Mouse (Mus musculus) liver, adult 2 months (tissue): Measurements from ENCODE around the gene Zfp523. TPM values are rescaled to one million over a fixed set of nuclear protein-coding genes. Genes with fewer than 3 reads are reported as not detected.

Experiments
- DNase-seq: peaks from one replicate; pipeline ENCODE4 v3.0.0-alpha.2; 2011; ENCODE audit warnings: low read depth, low spot score; ENCODE audit errors: extremely low read depth
- H3K27ac ChIP-seq: fragments of 200-500 bp; replicated peaks from 2 replicates; pipeline ENCODE4 v1.5.1; 2012; ENCODE audit warnings: low read depth, mild to moderate bottlenecking, control low read depth, inconsistent platforms, low read length; ENCODE audit not compliant: insufficient read depth
- H3K27me3 ChIP-seq: fragments of 200-500 bp; 2 replicates; pipeline ENCODE4 v1.6.1; 2012; ENCODE audit warnings: mild to moderate bottlenecking, moderate library complexity, low read length, inconsistent platforms; ENCODE audit not compliant: control insufficient read depth, insufficient read depth
- H3K36me3 ChIP-seq: fragments of 200-500 bp; 2 replicates; pipeline ENCODE4 v1.6.1; 2012; ENCODE audit warnings: low read length, inconsistent platforms; ENCODE audit not compliant: control insufficient read depth, insufficient read depth
- H3K4me1 ChIP-seq: fragments of 200-500 bp; 2 replicates; pipeline ENCODE4 v1.6.1; 2011; ENCODE audit warnings: low read length; ENCODE audit not compliant: control insufficient read depth, insufficient read depth
- H3K4me3 ChIP-seq: fragments of 200-500 bp; 2 replicates; pipeline ENCODE4 v1.5.1; 2011; ENCODE audit warnings: low read depth, mild to moderate bottlenecking, control low read depth, low read length, moderate library complexity; ENCODE audit not compliant: insufficient read depth
- H3K79me2 ChIP-seq: fragments of 200-500 bp; 2 replicates; pipeline ENCODE4 v1.6.1; 2012; ENCODE audit warnings: inconsistent platforms, mild to moderate bottlenecking, low read length, moderate library complexity; ENCODE audit not compliant: control insufficient read depth, insufficient read depth
- H3K9ac ChIP-seq: fragments of 200-500 bp; 2 replicates; pipeline ENCODE4 v1.6.1; 2012; ENCODE audit warnings: low read depth, mild to moderate bottlenecking, control low read depth, inconsistent platforms, low read length
- CTCF ChIP-seq: fragments of 200-500 bp; IDR thresholded peaks from 2 replicates; pipeline ENCODE4 v1.5.1; 2011; ENCODE audit warnings: low read depth, low read length, control low read depth
- POLR2A ChIP-seq: fragments of 200-500 bp; IDR thresholded peaks from 2 replicates; pipeline ENCODE4 v1.6.1; 2011; ENCODE audit warnings: low read length, control low read depth; ENCODE audit not compliant: insufficient read depth; ENCODE audit errors: extremely low read depth
- WGBS: fragments of 180-500 bp; shearing (Covaris S2); methylation state at CpG from one replicate; pipeline ENCODE4 v1.1.7; 2018; 5-methylcytosine and 5-hydroxymethylcytosine counted together
- polyA plus RNA-seq: library from polyadenylated mRNA; depleted of rRNA; stranded (reverse); fragments of >200 nt; gene quantifications from 2 replicates; pipeline ENCODE4 v1.2.3, GENCODE M21; 2012; rRNA removed
- total RNA-seq: library from RNA; depleted of rRNA; stranded (reverse); fragments of >200 nt; gene quantifications from 2 replicates; pipeline ENCODE4 v1.2.3, GENCODE M21; 2014; rRNA removed

The Zfp523 gene
- total and polyA plus RNA-seq, 2 experiments, result 10.4 to 33.6 TPM

GRCm38 (mm10) chr17:28249062-28249461 lies 72.1 kb downstream of the Zfp523 start:
- TF ChIP-seq POLR2A (no peak), CTCF (no peak)
- H3K9ac ChIP-seq, result no peak overlapping the region
- 75% methylated on average over 12 of the region's 12 CpGs for WGBS
- no peak for DNase-seq
- H3K27ac ChIP-seq, result no peak overlapping the region
- no peaks in the 10 kb centered on the region for H3K27me3 ChIP-seq
- H3K36me3 ChIP-seq, result no peaks in the 10 kb centered on the region
- H3K4me1 ChIP-seq, result peaks cover 18% of the 10 kb centered on the region
- H3K79me2 ChIP-seq, result peaks cover 27% of the 10 kb centered on the region; the same call in 1 of the 2 replicates
- no peak overlapping the region for H3K4me3 ChIP-seq

DNA sequence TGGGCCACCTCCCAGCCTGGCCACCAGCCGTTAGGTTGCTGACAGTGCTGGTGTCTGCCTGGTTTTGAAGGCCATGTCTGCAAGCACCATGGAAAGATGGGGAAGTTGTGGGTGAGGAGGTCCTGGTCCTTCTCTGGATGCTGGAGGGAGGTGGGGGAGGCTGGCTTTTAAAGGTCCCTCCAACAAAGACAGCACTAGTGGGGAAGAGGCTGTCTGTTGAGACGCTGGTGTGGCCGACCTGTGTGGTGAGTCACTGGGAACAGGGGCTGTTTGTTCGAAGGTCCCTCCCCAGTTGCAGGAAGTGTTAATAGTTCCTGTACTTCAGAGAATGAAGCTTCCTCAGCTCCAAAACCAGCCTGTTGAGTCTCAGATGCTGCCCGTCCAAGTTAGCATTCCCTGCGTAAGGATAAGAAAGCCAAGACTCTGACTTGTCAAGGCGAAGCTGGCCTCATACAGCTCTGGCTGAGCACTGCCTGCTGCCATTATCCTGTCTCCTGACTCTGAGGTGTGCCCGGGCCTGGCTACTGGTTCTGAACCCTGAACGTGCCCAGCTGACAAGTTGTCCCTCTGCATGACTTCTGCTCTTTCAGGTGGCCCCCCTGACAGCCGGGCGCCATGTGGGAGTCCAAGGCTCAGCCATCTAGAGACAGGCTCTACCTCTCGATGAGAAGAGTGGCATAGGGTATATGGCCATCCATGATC lies 74.8 kb downstream of the Zfp523 start:
- Histone ChIP-seq H3K9ac (no peak overlapping the region), H3K27me3 (no peaks in the 10 kb centered on the region), H3K4me1 (peaks cover under 1% of the 10 kb centered on the region), H3K36me3 (no peaks in the 10 kb centered on the region), H3K4me3 (no peak overlapping the region), H3K79me2 (peaks cover 24% of the 10 kb centered on the region; the same call in 1 of the 2 replicates), H3K27ac (no peak overlapping the region)
- WGBS, result 85% methylated on average over 12 of the region's 12 CpGs
- no peak for DNase-seq
- TF ChIP-seq CTCF (no peak), POLR2A (no peak)

GRCm38 (mm10) chr17:28252281-28252648 lies 75.3 kb downstream of the Zfp523 start:
- no peaks in the 10 kb centered on the region; the same call in none of the 2 replicates for H3K4me1 ChIP-seq
- H3K4me3 ChIP-seq, result no peak overlapping the region
- TF ChIP-seq CTCF (no peak), POLR2A (no peak)
- H3K9ac ChIP-seq, result no peak overlapping the region
- no peaks in the 10 kb centered on the region for H3K27me3 ChIP-seq
- whole genome bisulfite sequencing, result 57% methylated on average over 5 of the region's 5 CpGs
- DNase-seq, result no peak
- peaks cover 25% of the 10 kb centered on the region; the same call in 1 of the 2 replicates for H3K79me2 ChIP-seq
- H3K27ac ChIP-seq, result no peak overlapping the region
- H3K36me3 ChIP-seq, result no peaks in the 10 kb centered on the region

GRCm38 (mm10) chr17:28253216-28253615 lies 76.3 kb downstream of the Zfp523 start:
- TF ChIP-seq CTCF (no peak), POLR2A (no peak)
- no peak overlapping the region for H3K9ac ChIP-seq
- 76% methylated on average over 7 of the region's 7 CpGs for WGBS
- H3K27ac ChIP-seq, result no peak overlapping the region
- peaks cover 27% of the 10 kb centered on the region; the same call in 1 of the 2 replicates for H3K79me2 ChIP-seq
- H3K27me3 ChIP-seq, result no peaks in the 10 kb centered on the region
- no peak for DNase-seq
- no peaks in the 10 kb centered on the region; the same call in none of the 2 replicates for H3K4me1 ChIP-seq
- no peaks in the 10 kb centered on the region for H3K36me3 ChIP-seq
- H3K4me3 ChIP-seq, result no peak overlapping the region

GRCm38 (mm10) chr17:28254804-28255203 lies 77.9 kb downstream of the Zfp523 start:
- Histone ChIP-seq H3K79me2 (peaks cover 27% of the 10 kb centered on the region), H3K9ac (no peak overlapping the region), H3K4me3 (no peak overlapping the region), H3K36me3 (no peaks in the 10 kb centered on the region), H3K4me1 (no peaks in the 10 kb centered on the region; the same call in 1 of the 2 replicates), H3K27ac (no peak overlapping the region), H3K27me3 (no peaks in the 10 kb centered on the region)
- WGBS, result 85% methylated on average over 4 of the region's 4 CpGs
- DNase-seq, result no peak
- no peak for TF ChIP-seq POLR2A
- TF ChIP-seq CTCF, result no peak

Other genes with a start within 250 kb of the Zfp523 start
- gene Tcp11, start 96.5 kb upstream of the Zfp523 start, total RNA-seq, result not detected in 2 replicates
- not detected in 2 replicates for gene Tcp11, start 96.5 kb upstream of the Zfp523 start, polyA plus RNA-seq
- under 0.01 TPM in 1 of 2 replicates, not detected in the other for gene Scube3, start 35.0 kb upstream of the Zfp523 start, total RNA-seq
- 0.05 and 0.06 TPM in 2 replicates for gene Scube3, start 35.0 kb upstream of the Zfp523 start, polyA plus RNA-seq
- gene Def6, start 30.6 kb downstream of the Zfp523 start, total RNA-seq, result 0.28 and 0.67 TPM in 2 replicates
- 0.31 and 1.0 TPM in 2 replicates for gene Def6, start 30.6 kb downstream of the Zfp523 start, polyA plus RNA-seq
- 3.0 and 3.2 TPM in 2 replicates for gene Ppard, start 55.6 kb downstream of the Zfp523 start, total RNA-seq
- gene Ppard, start 55.6 kb downstream of the Zfp523 start, polyA plus RNA-seq, result 9.7 and 13.7 TPM in 2 replicates
- gene Fance, start 136.4 kb downstream of the Zfp523 start, total RNA-seq, result 6.6 and 9.1 TPM in 2 replicates
- gene Fance, start 136.4 kb downstream of the Zfp523 start, polyA plus RNA-seq, result 6.4 and 6.8 TPM in 2 replicates
- gene Rpl10a, start 151.3 kb downstream of the Zfp523 start, total RNA-seq, result 497 and 711 TPM in 2 replicates
- gene Rpl10a, start 151.3 kb downstream of the Zfp523 start, polyA plus RNA-seq, result 1,137 and 1,616 TPM in 2 replicates
- 3.0 and 3.7 TPM in 2 replicates for gene Tead3, start 173.7 kb downstream of the Zfp523 start, total RNA-seq
- 7.6 and 11.0 TPM in 2 replicates for gene Tead3, start 173.7 kb downstream of the Zfp523 start, polyA plus RNA-seq
- gene Tulp1, start 188.1 kb downstream of the Zfp523 start, total RNA-seq, result not detected in 2 replicates
- gene Tulp1, start 188.1 kb downstream of the Zfp523 start, polyA plus RNA-seq, result not detected in 2 replicates